Mouse (Mus musculus) embryo, embryonic 11.5 days (tissue): ENCODE results near the gene Elmod2.

ENCODE experiments used
- DNase-seq: peaks from one replicate; pipeline ENCODE4 v3.0.0-alpha.2; 2012; ENCODE audit warnings: low read depth, low spot score

Elmod2 gene

DNA sequence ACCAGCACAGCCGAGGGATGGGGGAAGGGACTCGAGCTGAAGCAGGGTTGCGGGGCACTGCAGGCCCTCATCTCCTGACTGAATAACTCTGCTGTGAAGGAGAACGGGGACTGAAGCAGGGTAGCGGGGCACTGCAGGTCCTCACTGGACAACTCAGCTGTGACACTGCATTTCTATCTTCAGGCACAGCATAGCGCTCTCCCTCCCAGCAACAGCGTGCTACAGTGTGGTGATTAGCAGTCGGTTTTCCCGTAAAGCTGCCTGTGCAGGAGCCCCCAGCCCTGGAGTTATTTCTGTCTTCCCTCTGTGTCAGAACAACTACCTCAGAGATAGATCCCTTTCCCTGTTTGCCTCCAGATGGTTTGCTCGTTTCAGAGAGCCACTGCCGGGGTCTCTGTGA lies 57.8 kb downstream of the Elmod2 start:
- DNase-seq = no peak

DNA sequence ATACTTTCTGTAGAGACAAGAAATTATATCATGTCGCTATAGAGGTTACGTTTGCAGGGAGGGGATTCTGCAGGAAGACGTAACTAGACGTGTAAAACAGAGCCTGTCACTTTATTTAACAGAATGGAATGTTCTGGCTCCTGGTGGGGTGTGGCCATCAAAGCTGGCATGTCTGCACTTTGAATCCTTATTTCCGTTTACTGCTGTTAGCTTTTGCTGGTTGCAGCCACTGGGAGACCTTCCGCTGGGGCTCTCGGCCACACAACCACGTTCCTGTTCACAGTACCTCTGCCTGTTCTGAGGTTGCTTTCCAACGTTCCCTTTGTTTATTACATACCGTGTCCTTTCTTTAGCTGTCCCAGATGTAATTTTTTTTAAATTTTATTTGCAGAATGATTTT lies 59.8 kb downstream of the Elmod2 start:
- no peak for DNase-seq

- DNase-seq = no peak
These were observed 61.1 kb downstream of the Elmod2 start for GRCm38 (mm10) chr8:83271172-83271571.
